Mouse (Mus musculus) ES-CJ7 (cell line): ENCODE data around the gene Gm10382.
"Not testable (repeated sequence)": the region's sequence is repeated elsewhere in the genome, so short reads cannot be mapped to it uniquely, and the experiment has no call there.

ENCODE experiments used
- DNase-seq: peaks from one replicate; pipeline ENCODE4 v3.0.0; 2011; ENCODE audit warnings: low read depth, low spot score

Gene Gm10382

GRCm38 (mm10) chr5:125370950-125371693, 18.0 kb upstream of the Gm10382 start:
- peak; percentile 65 for DNase-seq

GRCm38 (mm10) chr5:125372027-125372426, 17.1 kb upstream of the Gm10382 start:
- DNase-seq = no peak

GRCm38 (mm10) chr5:125375871-125376270, 13.3 kb upstream of the Gm10382 start:
- DNase-seq = no peak

GRCm38 (mm10) chr5:125377214-125377613, 11.9 kb upstream of the Gm10382 start:
- no peak for DNase-seq

GRCm38 (mm10) chr5:125378919-125379318, 10.2 kb upstream of the Gm10382 start:
- DNase-seq = no peak

GRCm38 (mm10) chr5:125381954-125382672, 7.0 kb upstream of the Gm10382 start:
- no peak for DNase-seq

GRCm38 (mm10) chr5:125382673-125383558, 6.2 kb upstream of the Gm10382 start:
- peak; percentile 56 for DNase-seq

GRCm38 (mm10) chr5:125383637-125384420, 5.3 kb upstream of the Gm10382 start:
- no peak for DNase-seq

GRCm38 (mm10) chr5:125384512-125385214, 4.5 kb upstream of the Gm10382 start:
- no peak for DNase-seq

- no peak for DNase-seq
These were observed 3.7 kb upstream of the Gm10382 start for GRCm38 (mm10) chr5:125385215-125385940.

- not testable (repeated sequence) for DNase-seq
These were observed 1.8 kb upstream of the Gm10382 start for GRCm38 (mm10) chr5:125387295-125387694.

GRCm38 (mm10) chr5:125388358-125389092, 597 bp upstream of the Gm10382 start:
- DNase-seq = no peak

GRCm38 (mm10) chr5:125389579-125390441, 688 bp downstream of the Gm10382 start, which contains the start of gene Ubc:
Ubc (minus strand) TSS chr5:125390202.
- DNase-seq = peak; percentile 80

GRCm38 (mm10) chr5:125390906-125391477, 1.9 kb downstream of the Gm10382 start:
- no peak for DNase-seq

- DNase-seq = no peak
These were observed 2.5 kb downstream of the Gm10382 start for GRCm38 (mm10) chr5:125391609-125392008.

- not testable (repeated sequence) for DNase-seq
These were observed 3.1 kb downstream of the Gm10382 start for GRCm38 (mm10) chr5:125392176-125392575.

GRCm38 (mm10) chr5:125392618-125392976, 3.5 kb downstream of the Gm10382 start:
- no peak for DNase-seq
